Mouse (Mus musculus) forebrain, embryonic 12.5 days (tissue): Measurements from ENCODE around the gene Jsrp1. TPM values are rescaled to one million over a fixed set of nuclear protein-coding genes. Genes with fewer than 3 reads are reported as not detected.

Source experiments
- ATAC-seq: fragments of 200-750 bp; cut with Nextera tagmentation; 2 replicates; pipeline ENCODE4 v1.8.0; 2017; ENCODE audit warnings: moderate TSS enrichment; ENCODE audit not compliant: low FRiP score
- H3K27ac ChIP-seq: fragments of 300-500 bp; sonication (generic); 2 replicates; pipeline ENCODE4 v1.5.1; 2016; ENCODE audit warnings: mild to moderate bottlenecking
- H3K27me3 ChIP-seq: fragments of 300-500 bp; sonication (generic); 2 replicates; pipeline ENCODE4 v1.6.1; 2016; ENCODE audit warnings: mild to moderate bottlenecking
- H3K36me3 ChIP-seq: fragments of 300-500 bp; sonication (generic); replicated peaks from 2 replicates; pipeline ENCODE4 v1.6.1; 2016; ENCODE audit warnings: mild to moderate bottlenecking
- H3K4me1 ChIP-seq: fragments of 300-500 bp; sonication (generic); 2 replicates; pipeline ENCODE4 v1.6.1; 2016
- H3K4me2 ChIP-seq: fragments of 300-500 bp; sonication (generic); 2 replicates; pipeline ENCODE4 v1.6.1; 2016; ENCODE audit warnings: mild to moderate bottlenecking, moderate library complexity
- H3K4me3 ChIP-seq: fragments of 300-500 bp; sonication (generic); replicated peaks from 2 replicates; pipeline ENCODE4 v1.5.1; 2016; ENCODE audit warnings: mild to moderate bottlenecking
- H3K9ac ChIP-seq: fragments of 300-500 bp; sonication (generic); 2 replicates; pipeline ENCODE4 v1.6.1; 2016; ENCODE audit warnings: mild to moderate bottlenecking
- H3K9me3 ChIP-seq: fragments of 300-500 bp; sonication (generic); 2 replicates; pipeline ENCODE4 v1.6.1; 2016
- WGBS: fragments of 180-500 bp; shearing (Covaris S2); methylation state at CpG from one replicate; pipeline ENCODE4 v1.1.7; 2016; 5-methylcytosine and 5-hydroxymethylcytosine counted together
- polyA plus RNA-seq: library from polyadenylated mRNA; unstranded; fragments of >200 nt; fragmentation: Nextera tagmentation; extraction: Ambion mirVana; gene quantifications from 2 replicates; pipeline ENCODE4 v1.2.1, GENCODE M21; 2016

Gene Jsrp1
- 0.27 and 0.36 TPM in 2 replicates for polyA plus RNA-seq

- H3K4me2 ChIP-seq, result no peak within 1 kb of the TSS
- H3K9ac ChIP-seq, result no peak within 1 kb of the TSS
- H3K9me3 ChIP-seq, result no peaks in the 10 kb centered on the region
- H3K27ac ChIP-seq, result no peak within 1 kb of the TSS
- no peak for ATAC-seq
- H3K36me3 ChIP-seq, result no peaks in the 10 kb centered on the region
- peaks cover 42% of the 10 kb centered on the region for H3K27me3 ChIP-seq
- peaks cover 17% of the 10 kb centered on the region for H3K4me1 ChIP-seq
- WGBS, result 68% methylated on average over 4 of the region's 4 CpGs
- H3K4me3 ChIP-seq, result no peak within 1 kb of the TSS
Measured at GRCm38 (mm10) chr10:80813366-80813765, at the start of gene Jsrp1. TSS of gene Jsrp1 (minus strand) at chr10:80813498.

GRCm38 (mm10) chr10:80862305-80862704 is 49.0 kb upstream of the Jsrp1 start:
- Histone ChIP-seq H3K36me3 (peaks cover 50% of the 10 kb centered on the region), H3K27ac (no peak overlapping the region), H3K4me2 (no peak overlapping the region), H3K4me3 (no peak overlapping the region), H3K27me3 (no peaks in the 10 kb centered on the region), H3K9me3 (no peaks in the 10 kb centered on the region), H3K4me1 (peaks cover 11% of the 10 kb centered on the region), H3K9ac (no peak overlapping the region)
- ATAC-seq, result no peak
- 94% methylated on average over 5 of the region's 5 CpGs for WGBS

- Histone ChIP-seq H3K27me3 (no peaks in the 10 kb centered on the region), H3K27ac (0 out of 2 replicates have a peak overlapping the region, but pooled peaks have one; percentile 36), H3K4me2 (no peak overlapping the region), H3K4me3 (no peak overlapping the region), H3K36me3 (peaks cover 25% of the 10 kb centered on the region), H3K9me3 (no peaks in the 10 kb centered on the region), H3K9ac (no peak overlapping the region; the same call in 1 of the 2 replicates), H3K4me1 (peaks cover 44% of the 10 kb centered on the region)
- 88% methylated on average over 7 of the region's 7 CpGs for WGBS
- no peak for ATAC-seq
Measured at GRCm38 (mm10) chr10:80858350-80858935, 45.1 kb upstream of the Jsrp1 start.

GRCm38 (mm10) chr10:80857848-80858247 is 44.5 kb upstream of the Jsrp1 start:
- Histone ChIP-seq H3K9me3 (no peaks in the 10 kb centered on the region), H3K9ac (no peak overlapping the region), H3K4me2 (no peak overlapping the region), H3K4me3 (no peak overlapping the region), H3K36me3 (peaks cover 24% of the 10 kb centered on the region), H3K4me1 (peaks cover 44% of the 10 kb centered on the region), H3K27me3 (no peaks in the 10 kb centered on the region), H3K27ac (0 out of 2 replicates have a peak overlapping the region, but pooled peaks have one; percentile 36)
- no peak for ATAC-seq
- 62% methylated on average over 3 of the region's 3 CpGs for WGBS

- Histone ChIP-seq H3K4me3 (no peak overlapping the region), H3K9me3 (no peaks in the 10 kb centered on the region), H3K36me3 (peaks cover 23% of the 10 kb centered on the region), H3K4me1 (peaks cover 44% of the 10 kb centered on the region), H3K9ac (no peak overlapping the region), H3K27ac (no peak overlapping the region), H3K27me3 (no peaks in the 10 kb centered on the region), H3K4me2 (no peak overlapping the region)
- ATAC-seq, result no peak
- WGBS, result 50% methylated on average over 8 of the region's 8 CpGs
Measured at GRCm38 (mm10) chr10:80857386-80857785, 44.1 kb upstream of the Jsrp1 start.

- 0 out of 2 replicates have a peak overlapping the region, but pooled peaks have one; percentile 90 for H3K4me3 ChIP-seq
- no peak for ATAC-seq
- no peaks in the 10 kb centered on the region for H3K9me3 ChIP-seq
- H3K27ac ChIP-seq, result no peak overlapping the region
- H3K9ac ChIP-seq, result no peak overlapping the region
- 87% methylated on average over 5 of the region's 5 CpGs for whole genome bisulfite sequencing
- no peaks in the 10 kb centered on the region for H3K27me3 ChIP-seq
- peaks cover 44% of the 10 kb centered on the region for H3K4me1 ChIP-seq
- peaks cover 23% of the 10 kb centered on the region for H3K36me3 ChIP-seq
- H3K4me2 ChIP-seq, result 0 out of 2 replicates have a peak overlapping the region, but pooled peaks have one; percentile 99
Measured at GRCm38 (mm10) chr10:80856908-80857307, 43.6 kb upstream of the Jsrp1 start.

- no peak for ATAC-seq
- Histone ChIP-seq H3K4me3 (peak overlapping the region; percentile 90), H3K4me1 (peaks cover 44% of the 10 kb centered on the region), H3K4me2 (peak overlapping the region; percentile 99), H3K36me3 (peaks cover 23% of the 10 kb centered on the region), H3K9ac (peak overlapping the region; percentile 90), H3K27ac (no peak overlapping the region), H3K9me3 (no peaks in the 10 kb centered on the region), H3K27me3 (no peaks in the 10 kb centered on the region)
- WGBS, result 69% methylated on average over 3 of the region's 3 CpGs
Measured at GRCm38 (mm10) chr10:80856267-80856666, 43.0 kb upstream of the Jsrp1 start.

- Histone ChIP-seq H3K9me3 (no peaks in the 10 kb centered on the region), H3K27me3 (no peaks in the 10 kb centered on the region), H3K4me3 (peak overlapping the region; percentile 90), H3K4me1 (peaks cover 44% of the 10 kb centered on the region), H3K9ac (peak overlapping the region; percentile 90), H3K27ac (no peak overlapping the region), H3K36me3 (peaks cover 26% of the 10 kb centered on the region), H3K4me2 (peak overlapping the region; percentile 99)
- 0 out of 2 replicates have a peak, but pooled peaks have one; percentile 4 for ATAC-seq
- 21% methylated on average over 11 of the region's 11 CpGs for WGBS
Measured at GRCm38 (mm10) chr10:80855749-80856073, 42.4 kb upstream of the Jsrp1 start.

- Histone ChIP-seq H3K9me3 (no peaks in the 10 kb centered on the region), H3K9ac (peak within 1 kb of the TSS; percentile 90), H3K36me3 (peaks cover 32% of the 10 kb centered on the region), H3K27ac (peak within 1 kb of the TSS; percentile 66), H3K4me2 (peak within 1 kb of the TSS; percentile 99), H3K4me3 (peak within 1 kb of the TSS; percentile 90), H3K4me1 (peaks cover 44% of the 10 kb centered on the region), H3K27me3 (no peaks in the 10 kb centered on the region)
- under 1% methylated on average over 81 of the region's 81 CpGs for WGBS
- peak; percentile 86 for ATAC-seq
Measured at GRCm38 (mm10) chr10:80854913-80855748, 41.8 kb upstream of the Jsrp1 start, which contains the start of the genes Lsm7 and Sppl2b. TSS of gene Lsm7 (minus strand) at chr10:80855209. TSS of gene Sppl2b (plus strand) at chr10:80855275.

- WGBS, result 9% methylated on average over 10 of the region's 10 CpGs
- no peak overlapping the region for H3K4me3 ChIP-seq
- no peaks in the 10 kb centered on the region for H3K9me3 ChIP-seq
- H3K4me2 ChIP-seq, result no peak overlapping the region
- H3K36me3 ChIP-seq, result peaks cover 31% of the 10 kb centered on the region
- no peak overlapping the region for H3K27ac ChIP-seq
- peaks cover 13% of the 10 kb centered on the region for H3K4me1 ChIP-seq
- H3K9ac ChIP-seq, result no peak overlapping the region
- ATAC-seq, result 0 out of 2 replicates have a peak, but pooled peaks have one; percentile 33
- H3K27me3 ChIP-seq, result peaks cover 25% of the 10 kb centered on the region
Measured at GRCm38 (mm10) chr10:80848571-80848970, 35.3 kb upstream of the Jsrp1 start.

- ATAC-seq, result no peak
- WGBS, result 85% methylated on average over 12 of the region's 12 CpGs
- no peak overlapping the region for H3K27ac ChIP-seq
- peaks cover 54% of the 10 kb centered on the region for H3K27me3 ChIP-seq
- H3K4me1 ChIP-seq, result peaks cover 15% of the 10 kb centered on the region
- H3K9me3 ChIP-seq, result no peaks in the 10 kb centered on the region
- H3K4me3 ChIP-seq, result no peak overlapping the region
- no peak overlapping the region for H3K9ac ChIP-seq
- H3K4me2 ChIP-seq, result no peak overlapping the region
- H3K36me3 ChIP-seq, result peaks cover 6% of the 10 kb centered on the region
Measured at GRCm38 (mm10) chr10:80845732-80846131, 32.4 kb upstream of the Jsrp1 start.

- Histone ChIP-seq H3K9ac (no peak overlapping the region), H3K36me3 (peaks cover under 1% of the 10 kb centered on the region), H3K9me3 (no peaks in the 10 kb centered on the region), H3K27me3 (peaks cover 56% of the 10 kb centered on the region), H3K4me2 (no peak overlapping the region), H3K4me3 (no peak overlapping the region), H3K4me1 (peaks cover 15% of the 10 kb centered on the region), H3K27ac (no peak overlapping the region)
- 66% methylated on average over 8 of the region's 8 CpGs for WGBS
- ATAC-seq, result no peak
Measured at GRCm38 (mm10) chr10:80845055-80845693, 31.9 kb upstream of the Jsrp1 start.
